Mouse (Mus musculus) ES-E14 (cell line): Measurements from ENCODE around the gene Ebf1.

Source experiments
- CHD2 ChIP-seq: IDR thresholded peaks from 2 replicates; pipeline ENCODE4 v1.6.1; 2014; ENCODE audit warnings: mild to moderate bottlenecking, low read depth, low read length, inconsistent platforms
- HCFC1 ChIP-seq: IDR thresholded peaks from 2 replicates; pipeline ENCODE4 v1.6.1; 2012; ENCODE audit warnings: low read length, inconsistent platforms, borderline replicate concordance; ENCODE audit not compliant: insufficient read depth
- MAFK ChIP-seq: IDR thresholded peaks from 2 replicates; pipeline ENCODE4 v1.6.1; 2014; ENCODE audit warnings: mild to moderate bottlenecking, low read depth, low read length, inconsistent platforms; ENCODE audit not compliant: insufficient read depth
- ZC3H11A ChIP-seq: IDR thresholded peaks from 2 replicates; pipeline ENCODE4 v1.6.1; 2012; ENCODE audit warnings: low read depth, mild to moderate bottlenecking, inconsistent platforms, low read length, borderline replicate concordance
- ZNF384 ChIP-seq: IDR thresholded peaks from 2 replicates; pipeline ENCODE4 v1.6.1; 2012; ENCODE audit warnings: low read depth, low read length, inconsistent platforms

DNA sequence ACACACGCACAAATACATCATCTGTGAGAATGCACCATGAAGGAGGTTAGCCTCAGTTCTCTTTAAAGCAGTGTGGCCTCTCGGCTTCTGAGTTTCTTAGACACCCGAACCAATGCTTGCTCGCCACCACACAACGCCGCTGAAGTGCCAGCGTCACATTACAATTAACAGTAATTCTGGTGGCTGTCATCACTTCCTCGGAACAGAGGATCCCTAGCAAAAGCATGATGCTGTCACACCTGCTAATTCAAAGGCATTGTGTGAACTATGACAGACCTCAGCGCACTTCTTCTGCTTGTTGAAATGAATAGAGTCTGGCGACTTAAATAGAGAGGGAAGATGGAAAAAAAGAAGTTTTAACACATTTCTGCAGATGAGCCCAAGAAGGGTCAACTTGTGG lies 235.8 kb downstream of the Ebf1 start:
- no peak for TF ChIP-seq ZNF384
- TF ChIP-seq ZC3H11A, result no peak
- TF ChIP-seq MAFK, result no peak
- TF ChIP-seq CHD2, result no peak
- no peak for TF ChIP-seq HCFC1
